Mouse (Mus musculus) testis, adult 2 months (tissue): ENCODE data around the gene Scube3.

Source experiments
- CTCF ChIP-seq: fragments of 200-500 bp; IDR thresholded peaks from 2 replicates; pipeline ENCODE4 v1.5.1; 2012; ENCODE audit warnings: low read depth, mild to moderate bottlenecking, inconsistent platforms, low read length, moderate library complexity; ENCODE audit not compliant: control insufficient read depth, insufficient read depth, insufficient replicate concordance
- POLR2A ChIP-seq: fragments of 200-500 bp; IDR thresholded peaks from 2 replicates; pipeline ENCODE4 v1.6.1; 2012; ENCODE audit warnings: low read depth, mild to moderate bottlenecking, inconsistent platforms, low read length, moderate library complexity; ENCODE audit not compliant: control insufficient read depth

- TF ChIP-seq CTCF (no peak), POLR2A (no peak)
These were observed 63.5 kb downstream of the Scube3 start for GRCm38 (mm10) chr17:28205443-28205842.
